Mouse (Mus musculus): ENCODE results near the gene Olfr769. TPM values are rescaled to one million over a fixed set of nuclear protein-coding genes. Genes with fewer than 3 reads are reported as not detected.

Olfr769 gene
- polyA plus RNA-seq, 1 experiment from 2014 or later: not detected

Other genes starting within 250 kb of the Olfr769 start
- 2.8 and 2.9 TPM in 2 replicates for gene Gdf11, start 226.1 kb downstream of the Olfr769 start, polyA plus RNA-seq (2015; fragmentation: Nextera tagmentation; extraction: Ambion mirVana)
- gene Cd63, start 216.9 kb downstream of the Olfr769 start, polyA plus RNA-seq (2015; fragmentation: Nextera tagmentation; extraction: Ambion mirVana): 756 and 798 TPM in 2 replicates
- 16.6 and 18.7 TPM in 2 replicates for gene Rdh5, start 195.0 kb downstream of the Olfr769 start, polyA plus RNA-seq (2015; fragmentation: Nextera tagmentation; extraction: Ambion mirVana)
- 194 and 206 TPM in 2 replicates for gene Bloc1s1, start 193.8 kb downstream of the Olfr769 start, polyA plus RNA-seq (2015; fragmentation: Nextera tagmentation; extraction: Ambion mirVana)
- 7.9 and 12.4 TPM in 2 replicates for gene Itga7, start 184.0 kb downstream of the Olfr769 start, polyA plus RNA-seq (2015; fragmentation: Nextera tagmentation; extraction: Ambion mirVana)
- 3.4 and 3.6 TPM in 2 replicates for gene Mettl7b, start 156.9 kb downstream of the Olfr769 start, polyA plus RNA-seq (2015; fragmentation: Nextera tagmentation; extraction: Ambion mirVana)
- not detected in 2 replicates for gene Olfr9, start 128.4 kb downstream of the Olfr769 start, polyA plus RNA-seq (2015; fragmentation: Nextera tagmentation; extraction: Ambion mirVana)
- gene Olfr763, start 107.1 kb downstream of the Olfr769 start, polyA plus RNA-seq (2015; fragmentation: Nextera tagmentation; extraction: Ambion mirVana): not detected in 2 replicates
- not detected in 2 replicates for gene Olfr764-ps1, start 78.0 kb downstream of the Olfr769 start, polyA plus RNA-seq (2015; fragmentation: Nextera tagmentation; extraction: Ambion mirVana)
- not detected in 2 replicates for gene Olfr765, start 67.9 kb downstream of the Olfr769 start, polyA plus RNA-seq (2015; fragmentation: Nextera tagmentation; extraction: Ambion mirVana)
- not detected in 2 replicates for gene Olfr766-ps1, start 48.9 kb downstream of the Olfr769 start, polyA plus RNA-seq (2015; fragmentation: Nextera tagmentation; extraction: Ambion mirVana)
- not detected in 2 replicates for gene Olfr767, start 35.0 kb downstream of the Olfr769 start, polyA plus RNA-seq (2015; fragmentation: Nextera tagmentation; extraction: Ambion mirVana)
- gene Olfr768, start 18.5 kb downstream of the Olfr769 start, polyA plus RNA-seq (2015; fragmentation: Nextera tagmentation; extraction: Ambion mirVana): not detected in 2 replicates
- gene Olfr770, start 21.1 kb upstream of the Olfr769 start, polyA plus RNA-seq (2015; fragmentation: Nextera tagmentation; extraction: Ambion mirVana): not detected in 2 replicates
- gene Olfr771, start 46.9 kb upstream of the Olfr769 start, polyA plus RNA-seq (2015; fragmentation: Nextera tagmentation; extraction: Ambion mirVana): not detected in 2 replicates
- not detected in 2 replicates for gene Olfr772, start 60.1 kb upstream of the Olfr769 start, polyA plus RNA-seq (2015; fragmentation: Nextera tagmentation; extraction: Ambion mirVana)
- gene Olfr773, start 69.6 kb upstream of the Olfr769 start, polyA plus RNA-seq (2015; fragmentation: Nextera tagmentation; extraction: Ambion mirVana): not detected in 2 replicates
- gene Olfr774, start 118.3 kb upstream of the Olfr769 start, polyA plus RNA-seq (2015; fragmentation: Nextera tagmentation; extraction: Ambion mirVana): not detected in 2 replicates
- gene Olfr775, start 130.6 kb upstream of the Olfr769 start, polyA plus RNA-seq (2015; fragmentation: Nextera tagmentation; extraction: Ambion mirVana): not detected in 2 replicates
- gene Olfr776, start 141.3 kb upstream of the Olfr769 start, polyA plus RNA-seq (2015; fragmentation: Nextera tagmentation; extraction: Ambion mirVana): not detected in 2 replicates
- not detected in 2 replicates for gene Olfr777, start 153.6 kb upstream of the Olfr769 start, polyA plus RNA-seq (2015; fragmentation: Nextera tagmentation; extraction: Ambion mirVana)
- not detected in 2 replicates for gene Olfr780, start 200.3 kb upstream of the Olfr769 start, polyA plus RNA-seq (2015; fragmentation: Nextera tagmentation; extraction: Ambion mirVana)
- gene Olfr781, start 211.0 kb upstream of the Olfr769 start, polyA plus RNA-seq (2015; fragmentation: Nextera tagmentation; extraction: Ambion mirVana): not detected in 2 replicates
- gene Olfr782, start 231.0 kb upstream of the Olfr769 start, polyA plus RNA-seq (2015; fragmentation: Nextera tagmentation; extraction: Ambion mirVana): not detected in 2 replicates

Data from stomach, embryonic 16.5 days (tissue).